Mouse (Mus musculus) bone marrow, adult 2 months (tissue): ENCODE measurements around the gene Gm9837.

Experiments
- CTCF ChIP-seq: fragments of 200-500 bp; IDR thresholded peaks from 2 replicates; pipeline ENCODE4 v1.5.1; 2011; ENCODE audit warnings: low read length, control low read depth; ENCODE audit not compliant: control insufficient read depth, insufficient read depth
- POLR2A ChIP-seq: fragments of 200-500 bp; IDR thresholded peaks from 2 replicates; pipeline ENCODE4 v1.6.1; 2011; ENCODE audit warnings: low read depth, mild to moderate bottlenecking, control low read depth, low read length, borderline replicate concordance; ENCODE audit not compliant: control insufficient read depth

GRCm38 (mm10) chr11:53500569-53500968, 30.3 kb upstream of the Gm9837 start:
- no peak for TF ChIP-seq POLR2A
- TF ChIP-seq CTCF: no peak
